Mouse (Mus musculus) embryonic facial prominence, embryonic 10.5 days (tissue): ENCODE measurements at regions not wholly inside any gene's neighbourhood (a gene's known extent, or its start where the extent isn't known, plus 50 kb on each side); places are given as distances from the start of the nearest gene placed in this dataset.

ENCODE experiments used
- DNase-seq: peaks from one replicate; pipeline ENCODE4 v3.0.0-alpha.2; 2017; ENCODE audit warnings: low spot score
- H3K27ac ChIP-seq: fragments of 300-500 bp; sonication (generic); replicated peaks from 2 replicates; pipeline ENCODE4 v1.5.1; 2016; ENCODE audit warnings: mild to moderate bottlenecking
- H3K27me3 ChIP-seq: fragments of 300-500 bp; sonication (generic); replicated peaks from 2 replicates; pipeline ENCODE4 v1.6.1; 2016; ENCODE audit warnings: low read depth, mild to moderate bottlenecking; ENCODE audit not compliant: poor library complexity, severe bottlenecking
- H3K36me3 ChIP-seq: fragments of 300-500 bp; sonication (generic); replicated peaks from 2 replicates; pipeline ENCODE4 v1.6.1; 2016; ENCODE audit warnings: mild to moderate bottlenecking, moderate library complexity
- H3K4me1 ChIP-seq: fragments of 300-500 bp; sonication (generic); 2 replicates; pipeline ENCODE4 v1.6.1; 2016
- H3K4me3 ChIP-seq: fragments of 300-500 bp; sonication (generic); 2 replicates; pipeline ENCODE4 v1.5.1; 2016; ENCODE audit warnings: mild to moderate bottlenecking, moderate library complexity
- H3K9me3 ChIP-seq: fragments of 300-500 bp; sonication (generic); 2 replicates; pipeline ENCODE4 v1.6.1; 2016; ENCODE audit warnings: mild to moderate bottlenecking
- WGBS: fragments of 180-500 bp; shearing (Covaris S2); methylation state at CpG from one replicate; pipeline ENCODE4 v1.1.7; 2016; 5-methylcytosine and 5-hydroxymethylcytosine counted together

DNA sequence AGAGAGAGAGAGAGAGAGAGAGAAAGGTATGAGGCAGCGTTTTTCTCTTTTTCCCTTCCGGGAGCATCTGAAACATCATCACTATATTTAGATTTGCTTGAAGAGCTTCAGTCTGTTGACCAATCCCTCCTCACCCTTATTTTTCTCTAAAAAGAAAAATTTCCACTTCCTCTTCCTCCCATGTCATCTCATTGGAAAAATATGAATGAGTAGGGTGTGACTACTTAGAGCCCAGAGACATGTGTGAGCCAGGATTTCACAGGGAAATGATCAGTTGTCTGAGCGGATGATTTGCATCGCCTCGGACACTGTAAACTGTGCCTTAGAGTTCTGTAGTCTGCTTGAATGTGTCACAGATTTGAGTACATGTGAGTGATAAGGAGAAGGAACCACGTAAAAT is 111.3 kb upstream of the Ptger4 start:
- DNase-seq: no peak
- no peaks in the 10 kb centered on the region for H3K9me3 ChIP-seq
- no peak overlapping the region for H3K27ac ChIP-seq
- H3K36me3 ChIP-seq: no peaks in the 10 kb centered on the region
- WGBS: 93% methylated on average over 6 of the region's 6 CpGs
- H3K4me1 ChIP-seq: no peaks in the 10 kb centered on the region
- H3K27me3 ChIP-seq: no peaks in the 10 kb centered on the region
- no peak overlapping the region for H3K4me3 ChIP-seq

GRCm38 (mm10) chr15:5354328-5354727 is 110.3 kb upstream of the Ptger4 start:
- Histone ChIP-seq H3K36me3 (no peaks in the 10 kb centered on the region), H3K27ac (no peak overlapping the region), H3K27me3 (no peaks in the 10 kb centered on the region), H3K9me3 (no peaks in the 10 kb centered on the region), H3K4me3 (no peak overlapping the region), H3K4me1 (no peaks in the 10 kb centered on the region)
- 82% methylated on average over 7 of the region's 7 CpGs for WGBS
- no peak for DNase-seq

DNA sequence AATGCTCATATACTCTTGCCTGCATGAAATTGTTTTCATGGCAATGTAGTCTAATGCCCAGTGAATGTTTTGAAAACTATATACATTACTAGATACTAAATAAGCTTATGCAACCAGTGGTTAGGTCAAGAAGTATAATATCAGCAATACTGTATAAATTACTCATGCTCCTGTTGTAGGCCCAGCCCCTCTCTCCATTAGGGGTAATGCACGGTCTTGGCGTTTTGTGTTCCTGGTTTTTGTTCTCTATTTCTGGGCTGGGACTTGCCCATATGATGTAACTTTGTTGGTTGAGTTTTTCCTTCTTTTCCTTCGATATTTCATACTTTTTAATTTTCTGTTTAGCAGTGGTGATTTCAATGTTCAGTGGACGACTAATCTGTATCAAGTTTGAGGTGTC is 104.9 kb upstream of the Ptger4 start:
- H3K4me1 ChIP-seq: no peaks in the 10 kb centered on the region
- 87% methylated on average over 4 of the region's 4 CpGs for WGBS
- no peak for DNase-seq
- H3K36me3 ChIP-seq: no peaks in the 10 kb centered on the region
- no peaks in the 10 kb centered on the region for H3K9me3 ChIP-seq
- H3K4me3 ChIP-seq: no peak overlapping the region
- no peak overlapping the region for H3K27ac ChIP-seq
- H3K27me3 ChIP-seq: no peaks in the 10 kb centered on the region

DNA sequence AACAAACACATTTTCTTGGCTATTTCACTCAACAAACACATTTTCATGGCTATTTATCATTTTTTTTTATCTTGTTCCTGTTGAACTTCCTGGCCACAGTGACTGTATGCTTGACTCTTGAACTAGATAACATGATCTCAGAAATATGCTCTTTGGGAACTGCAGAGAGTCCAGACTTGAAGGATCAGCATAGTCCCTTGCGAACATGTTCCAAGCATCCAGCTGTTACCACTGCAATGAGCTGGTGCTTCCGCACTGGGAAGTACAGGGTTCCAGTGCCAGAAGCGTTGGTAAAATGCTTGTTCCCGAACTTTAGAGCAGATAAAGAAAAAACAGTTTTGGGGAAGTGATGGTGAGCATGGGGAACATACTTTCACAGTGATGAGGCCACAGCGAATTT is 103.7 kb upstream of the Ptger4 start:
- no peak for DNase-seq
- Histone ChIP-seq H3K9me3 (no peaks in the 10 kb centered on the region), H3K4me1 (no peaks in the 10 kb centered on the region), H3K27me3 (no peaks in the 10 kb centered on the region), H3K36me3 (no peaks in the 10 kb centered on the region), H3K27ac (no peak overlapping the region), H3K4me3 (no peak overlapping the region)
- WGBS: 87% methylated on average over 5 of the region's 5 CpGs

DNA sequence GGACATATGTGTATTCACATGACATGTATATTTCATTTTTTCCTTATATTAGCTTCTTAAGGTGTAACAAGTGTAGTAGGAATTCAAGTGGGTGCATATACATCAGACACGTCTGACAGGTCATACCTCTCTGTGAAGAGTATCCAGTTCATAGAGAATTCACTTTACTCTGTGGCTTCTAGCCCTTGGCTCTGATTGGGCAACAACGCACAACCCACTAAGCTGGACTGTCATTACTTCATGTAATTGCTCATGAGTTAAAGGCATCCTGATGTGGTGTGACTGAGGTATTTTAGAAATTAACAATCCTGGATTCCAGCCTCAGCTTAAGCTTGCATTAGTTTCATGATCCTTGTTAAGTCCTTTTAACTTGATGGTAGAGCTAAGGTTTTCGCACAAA is 103.0 kb upstream of the Ptger4 start:
- Histone ChIP-seq H3K9me3 (no peaks in the 10 kb centered on the region), H3K27me3 (no peaks in the 10 kb centered on the region), H3K4me1 (no peaks in the 10 kb centered on the region), H3K4me3 (no peak overlapping the region), H3K27ac (no peak overlapping the region), H3K36me3 (no peaks in the 10 kb centered on the region)
- DNase-seq: no peak
- WGBS: 89% methylated on average over 3 of the region's 3 CpGs

DNA sequence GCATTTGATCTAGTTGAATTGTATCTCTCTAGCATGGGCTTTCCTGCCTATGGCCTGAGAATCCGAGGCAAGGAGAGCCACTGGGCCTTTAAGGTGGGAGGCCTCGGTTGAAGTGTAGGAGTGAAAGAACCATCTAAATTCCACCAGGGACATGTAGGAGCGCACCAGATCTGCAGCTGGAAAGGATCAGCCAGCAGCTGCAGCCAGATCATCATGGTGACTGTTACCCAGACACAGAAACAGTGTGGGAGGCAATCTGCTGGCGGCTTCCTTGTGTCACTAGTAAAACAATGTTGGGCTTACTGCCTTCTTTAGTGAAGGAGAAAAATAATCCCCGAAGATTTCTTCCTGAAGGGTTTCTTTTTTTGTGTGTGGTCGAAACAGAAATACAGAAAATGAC is 99.8 kb upstream of the Ptger4 start:
- Histone ChIP-seq H3K4me3 (no peak overlapping the region), H3K9me3 (no peaks in the 10 kb centered on the region)
- 83% methylated on average over 6 of the region's 6 CpGs for WGBS

DNA sequence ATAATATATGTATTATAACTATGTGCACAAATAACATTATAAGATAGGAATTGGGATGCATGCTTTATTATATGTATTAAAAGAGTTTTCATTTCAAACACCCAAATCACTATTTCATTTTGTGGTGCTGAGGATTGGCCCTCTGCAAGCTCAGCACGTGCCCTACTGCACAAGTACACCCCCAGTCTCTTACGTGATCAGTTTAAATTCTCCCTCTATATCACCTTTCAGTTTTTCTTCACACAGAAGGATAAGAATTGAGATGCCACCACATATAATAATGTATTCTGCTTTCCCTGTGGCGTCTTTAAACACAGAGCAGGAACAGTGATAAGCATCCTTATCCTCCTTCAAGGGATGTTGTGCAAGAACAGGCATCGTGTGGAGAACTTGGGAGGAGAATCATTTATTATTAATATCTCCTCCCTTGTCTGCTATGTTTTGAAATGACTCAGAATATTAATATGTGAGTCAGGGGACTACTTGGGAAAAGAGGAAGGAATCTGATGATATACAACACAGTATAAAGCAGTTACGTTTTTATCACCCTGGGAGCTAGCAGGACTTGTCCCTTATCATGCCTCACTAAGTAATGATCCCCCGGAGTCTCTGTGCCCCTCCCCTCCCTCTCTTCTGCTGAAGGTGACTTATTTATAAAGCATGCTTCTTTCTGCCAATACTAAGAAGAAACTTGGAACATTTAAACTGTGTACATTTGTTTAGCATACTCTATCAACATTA is 91.7 kb upstream of the Ptger4 start:
- 83% methylated on average over 6 of the region's 6 CpGs for WGBS
- no peaks in the 10 kb centered on the region for H3K9me3 ChIP-seq

More for the DNA sequence above, 99.8 kb upstream of the Ptger4 start:
- Histone ChIP-seq H3K4me1 (no peaks in the 10 kb centered on the region), H3K27me3 (no peaks in the 10 kb centered on the region), H3K27ac (no peak overlapping the region), H3K36me3 (no peaks in the 10 kb centered on the region)
- no peak for DNase-seq

DNA sequence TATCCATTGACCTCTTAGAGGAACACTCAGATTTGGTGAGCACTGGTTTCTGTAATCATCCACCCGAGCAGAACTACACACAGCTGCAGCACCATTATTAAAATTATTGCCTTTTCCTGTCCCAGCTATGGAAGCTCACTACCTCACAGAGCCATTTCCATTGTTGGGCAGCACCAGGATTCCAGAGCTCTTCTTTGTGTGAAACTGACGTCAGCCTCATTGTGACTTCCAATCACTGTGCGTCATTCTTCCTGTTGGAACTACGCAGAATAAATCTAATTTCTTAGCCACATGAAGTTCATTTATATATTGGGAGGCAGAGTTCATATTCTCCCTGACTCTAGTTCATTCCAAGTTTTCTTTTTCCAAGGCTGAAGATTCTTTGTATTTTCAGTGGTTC is 83.0 kb upstream of the Ptger4 start:
- no peaks in the 10 kb centered on the region for H3K4me1 ChIP-seq
- DNase-seq: no peak
- no peaks in the 10 kb centered on the region for H3K27me3 ChIP-seq
- H3K4me3 ChIP-seq: no peak overlapping the region
- no peaks in the 10 kb centered on the region for H3K9me3 ChIP-seq
- no peaks in the 10 kb centered on the region for H3K36me3 ChIP-seq
- H3K27ac ChIP-seq: no peak overlapping the region
- WGBS: 87% methylated on average over 4 of the region's 4 CpGs

More for the DNA sequence above, 91.7 kb upstream of the Ptger4 start:
- DNase-seq: no peak
- Histone ChIP-seq H3K4me1 (no peaks in the 10 kb centered on the region), H3K27ac (no peak overlapping the region), H3K36me3 (no peaks in the 10 kb centered on the region), H3K4me3 (no peak overlapping the region), H3K27me3 (no peaks in the 10 kb centered on the region)

GRCm38 (mm10) chr15:5321691-5322090 is 77.7 kb upstream of the Ptger4 start:
- Histone ChIP-seq H3K36me3 (no peaks in the 10 kb centered on the region), H3K4me3 (no peak overlapping the region), H3K4me1 (no peaks in the 10 kb centered on the region), H3K27ac (no peak overlapping the region), H3K27me3 (no peaks in the 10 kb centered on the region), H3K9me3 (no peaks in the 10 kb centered on the region)
- DNase-seq: no peak

GRCm38 (mm10) chr15:5312231-5312630 is 68.2 kb upstream of the Ptger4 start:
- Histone ChIP-seq H3K4me3 (no peak overlapping the region), H3K9me3 (no peaks in the 10 kb centered on the region), H3K27ac (no peak overlapping the region), H3K36me3 (no peaks in the 10 kb centered on the region), H3K4me1 (0 out of 2 replicates have a peak, but pooled peaks cover 3% of the 10 kb centered on the region), H3K27me3 (no peaks in the 10 kb centered on the region)
- 58% methylated on average over 6 of the region's 6 CpGs for WGBS
- peak; percentile 15 for DNase-seq

DNA sequence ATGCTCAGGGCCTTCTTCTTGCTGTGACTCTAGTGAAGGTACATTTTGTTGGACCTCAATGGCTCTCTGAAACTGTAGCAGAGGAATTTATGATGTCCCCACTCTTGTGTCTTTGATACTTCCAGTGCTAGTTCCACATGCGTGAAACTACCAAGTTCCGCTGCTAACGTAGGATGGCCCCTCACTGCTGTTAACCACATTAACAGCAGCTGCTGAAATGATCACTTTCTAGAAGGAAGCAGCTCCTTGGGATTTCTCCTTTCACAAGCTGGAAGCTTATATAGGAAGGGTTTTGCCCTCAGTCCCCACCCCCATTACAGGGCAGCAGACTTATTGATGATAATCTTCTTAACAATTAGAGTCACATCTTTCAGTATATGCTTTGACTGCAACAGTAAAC is 66.0 kb upstream of the Ptger4 start:
- Histone ChIP-seq H3K27me3 (no peaks in the 10 kb centered on the region), H3K27ac (no peak overlapping the region), H3K4me3 (no peak overlapping the region), H3K36me3 (no peaks in the 10 kb centered on the region), H3K4me1 (0 out of 2 replicates have a peak, but pooled peaks cover 3% of the 10 kb centered on the region), H3K9me3 (no peaks in the 10 kb centered on the region)
- whole genome bisulfite sequencing: 92% methylated on average over 3 of the region's 3 CpGs
- no peak for DNase-seq

DNA sequence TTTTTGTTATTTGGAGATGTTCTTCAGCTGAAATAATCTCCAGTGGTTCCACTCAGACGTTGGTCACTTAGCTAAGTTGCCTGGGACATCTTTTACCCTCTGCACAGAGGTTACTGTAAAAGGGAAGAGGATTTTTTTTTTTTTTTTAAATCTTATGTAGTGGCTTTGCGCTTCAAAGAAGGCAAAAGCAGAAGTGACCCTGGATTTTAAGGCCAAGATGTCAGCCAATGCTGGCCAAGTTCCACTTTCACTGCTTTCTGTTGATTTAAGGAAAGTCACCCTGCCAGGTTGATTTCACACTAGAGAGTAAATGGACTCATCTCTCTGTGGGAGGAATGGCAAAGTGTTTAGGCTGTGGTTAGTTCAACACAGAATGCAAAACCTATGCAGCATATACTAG is 58.4 kb upstream of the Ptger4 start:
- H3K27me3 ChIP-seq: no peaks in the 10 kb centered on the region
- no peak overlapping the region for H3K27ac ChIP-seq
- H3K36me3 ChIP-seq: no peaks in the 10 kb centered on the region
- H3K4me1 ChIP-seq: no peaks in the 10 kb centered on the region
- no peak for DNase-seq
- no peak overlapping the region for H3K4me3 ChIP-seq
- 73% methylated on average over 2 of the region's 2 CpGs for WGBS
- no peaks in the 10 kb centered on the region for H3K9me3 ChIP-seq

DNA sequence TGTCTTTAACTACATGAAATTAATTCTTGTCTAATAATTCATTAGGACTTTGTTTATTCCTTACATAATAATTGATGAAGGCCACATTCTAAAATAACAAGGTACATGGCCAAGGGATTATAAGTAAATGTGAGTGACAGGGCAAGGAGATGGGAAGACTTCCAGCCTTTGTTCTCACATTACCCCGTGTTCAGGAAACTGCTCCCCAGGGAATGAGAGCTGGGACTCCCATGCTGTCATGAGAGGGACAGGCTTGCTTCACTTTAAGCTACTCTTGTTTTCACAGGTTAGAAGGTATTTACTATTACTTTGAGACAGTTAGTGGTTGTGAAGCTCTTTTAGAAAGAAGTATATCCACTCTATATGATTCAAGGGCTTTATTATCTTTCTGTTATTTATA is 55.8 kb upstream of the Ptger4 start:
- WGBS: 31% methylated on average over 1 of the region's 1 CpGs
- DNase-seq: no peak
- H3K27me3 ChIP-seq: no peaks in the 10 kb centered on the region
- no peak overlapping the region for H3K27ac ChIP-seq
- H3K4me1 ChIP-seq: no peaks in the 10 kb centered on the region
- H3K4me3 ChIP-seq: no peak overlapping the region
- H3K36me3 ChIP-seq: no peaks in the 10 kb centered on the region
- H3K9me3 ChIP-seq: no peaks in the 10 kb centered on the region
